Mouse (Mus musculus) lung, embryonic 14.5 days (tissue): ENCODE measurements at regions not wholly inside any gene's neighbourhood (a gene's known extent, or its start where the extent isn't known, plus 50 kb on each side); places are given as distances from the start of the nearest gene placed in this dataset.

ENCODE experiments used
- ATAC-seq: fragments of 200-750 bp; cut with Nextera tagmentation; 2 replicates; pipeline ENCODE4 v1.8.0; 2017; ENCODE audit warnings: mild to moderate bottlenecking, moderate TSS enrichment, moderate library complexity; ENCODE audit not compliant: insufficient read depth
- DNase-seq: peaks from one replicate; pipeline ENCODE4 v3.0.0-alpha.2; 2015
- H3K27ac ChIP-seq: fragments of 300-500 bp; sonication (generic); 2 replicates; pipeline ENCODE4 v1.5.1; 2014; ENCODE audit warnings: low read depth, mild to moderate bottlenecking, moderate library complexity
- H3K27me3 ChIP-seq: fragments of 300-500 bp; sonication (generic); 2 replicates; pipeline ENCODE4 v1.6.1; 2014; ENCODE audit warnings: low read length, control low read depth; ENCODE audit not compliant: insufficient read depth
- H3K36me3 ChIP-seq: fragments of 300-500 bp; sonication (generic); 2 replicates; pipeline ENCODE4 v1.6.1; 2014; ENCODE audit warnings: control low read depth; ENCODE audit not compliant: insufficient read depth
- H3K4me1 ChIP-seq: fragments of 300-500 bp; sonication (generic); 2 replicates; pipeline ENCODE4 v1.6.1; 2014; ENCODE audit warnings: antibody characterized with exemption, control low read depth; ENCODE audit not compliant: insufficient read depth
- H3K4me2 ChIP-seq: fragments of 300-500 bp; sonication (generic); 2 replicates; pipeline ENCODE4 v1.6.1; 2014; ENCODE audit warnings: mild to moderate bottlenecking
- H3K4me3 ChIP-seq: fragments of 300-500 bp; sonication (generic); 2 replicates; pipeline ENCODE4 v1.5.1; 2014; ENCODE audit warnings: low read depth, low read length
- H3K9ac ChIP-seq: fragments of 300-500 bp; sonication (generic); 2 replicates; pipeline ENCODE4 v1.6.1; 2014
- H3K9me3 ChIP-seq: fragments of 300-500 bp; sonication (generic); 2 replicates; pipeline ENCODE4 v1.6.1; 2016; ENCODE audit warnings: low read depth, low read length, control low read depth
- CTCF ChIP-seq: IDR thresholded peaks from 2 replicates; pipeline ENCODE4 v1.5.1; 2016; ENCODE audit warnings: antibody characterized with exemption, low read depth
- WGBS: fragments of 180-500 bp; shearing (Covaris S2); extraction: QIAGEN DNeasy Blood & Tissue Kit; methylation state at CpG from one replicate; pipeline ENCODE4 v1.1.7; 2014; 5-methylcytosine and 5-hydroxymethylcytosine counted together

- no peak for TF ChIP-seq CTCF
- Histone ChIP-seq H3K36me3 (no peaks in the 10 kb centered on the region), H3K4me2 (no peak overlapping the region), H3K27ac (no peak overlapping the region), H3K4me3 (no peak overlapping the region), H3K9ac (no peak overlapping the region), H3K9me3 (no peaks in the 10 kb centered on the region), H3K4me1 (peaks cover 4% of the 10 kb centered on the region; the same call in 1 of the 2 replicates), H3K27me3 (no peaks in the 10 kb centered on the region)
- no peak for ATAC-seq
- DNase-seq, result no peak
Observed at GRCm38 (mm10) chr1:137840531-137840930, 335.0 kb downstream of the Ptprc start.

GRCm38 (mm10) chr1:137839703-137840102 is 335.8 kb downstream of the Ptprc start:
- ATAC-seq (peak; percentile 91), DNase-seq (peak; percentile 78)
- Histone ChIP-seq H3K9me3 (no peaks in the 10 kb centered on the region), H3K4me1 (peaks cover 4% of the 10 kb centered on the region; the same call in 1 of the 2 replicates), H3K4me2 (no peak overlapping the region), H3K9ac (no peak overlapping the region), H3K27ac (peak overlapping the region; percentile 65; the same call in 1 of the 2 replicates), H3K27me3 (no peaks in the 10 kb centered on the region), H3K36me3 (no peaks in the 10 kb centered on the region), H3K4me3 (no peak overlapping the region)
- WGBS, result 39% methylated on average over 5 of the region's 5 CpGs
- no peak for TF ChIP-seq CTCF

- no peak overlapping the region for H3K9ac ChIP-seq
- H3K27me3 ChIP-seq, result no peaks in the 10 kb centered on the region
- H3K4me2 ChIP-seq, result no peak overlapping the region
- WGBS, result 42% methylated on average over 2 of the region's 2 CpGs
- no peaks in the 10 kb centered on the region for H3K36me3 ChIP-seq
- TF ChIP-seq CTCF, result no peak
- H3K4me3 ChIP-seq, result no peak overlapping the region
- ATAC-seq, result peak; percentile 90; the same call in 1 of the 2 replicates
- peaks cover 4% of the 10 kb centered on the region; the same call in 1 of the 2 replicates for H3K4me1 ChIP-seq
- no peaks in the 10 kb centered on the region for H3K9me3 ChIP-seq
- H3K27ac ChIP-seq, result peak overlapping the region; percentile 65
- DNase-seq, result peak; percentile 54
Observed at GRCm38 (mm10) chr1:137839263-137839662, 336.2 kb downstream of the Ptprc start.

- ATAC-seq (no peak), DNase-seq (peak; percentile 3)
- Histone ChIP-seq H3K27ac (no peak overlapping the region), H3K27me3 (no peaks in the 10 kb centered on the region), H3K4me1 (peaks cover 4% of the 10 kb centered on the region; the same call in 1 of the 2 replicates), H3K4me2 (no peak overlapping the region), H3K4me3 (no peak overlapping the region), H3K9me3 (no peaks in the 10 kb centered on the region), H3K9ac (no peak overlapping the region), H3K36me3 (no peaks in the 10 kb centered on the region)
- 38% methylated on average over 8 of the region's 8 CpGs for WGBS
- TF ChIP-seq CTCF, result no peak
Observed at GRCm38 (mm10) chr1:137838357-137838756, 337.2 kb downstream of the Ptprc start.

GRCm38 (mm10) chr1:137833535-137833934 is 342.0 kb downstream of the Ptprc start:
- Histone ChIP-seq H3K4me3 (no peak overlapping the region), H3K27me3 (no peaks in the 10 kb centered on the region), H3K36me3 (no peaks in the 10 kb centered on the region), H3K9ac (no peak overlapping the region), H3K4me1 (no peaks in the 10 kb centered on the region), H3K27ac (no peak overlapping the region), H3K9me3 (no peaks in the 10 kb centered on the region), H3K4me2 (no peak overlapping the region)
- 68% methylated on average over 3 of the region's 3 CpGs for WGBS
- TF ChIP-seq CTCF, result no peak
- DNase-seq, result no peak
- ATAC-seq, result no peak

GRCm38 (mm10) chr1:137831284-137831683 is 344.2 kb downstream of the Ptprc start:
- DNase-seq, result no peak
- Histone ChIP-seq H3K4me2 (no peak overlapping the region), H3K9ac (no peak overlapping the region), H3K27ac (no peak overlapping the region), H3K36me3 (no peaks in the 10 kb centered on the region), H3K4me1 (no peaks in the 10 kb centered on the region), H3K27me3 (no peaks in the 10 kb centered on the region), H3K4me3 (no peak overlapping the region), H3K9me3 (no peaks in the 10 kb centered on the region)
- TF ChIP-seq CTCF, result no peak
- ATAC-seq, result no peak
- WGBS, result 61% methylated on average over 4 of the region's 4 CpGs

- no peaks in the 10 kb centered on the region for H3K4me1 ChIP-seq
- no peak overlapping the region for H3K27ac ChIP-seq
- no peak for TF ChIP-seq CTCF
- DNase-seq (peak; percentile 25), ATAC-seq (no peak; the same call in 1 of the 2 replicates)
- H3K9me3 ChIP-seq, result no peaks in the 10 kb centered on the region
- no peaks in the 10 kb centered on the region for H3K36me3 ChIP-seq
- no peak overlapping the region for H3K4me3 ChIP-seq
- no peak overlapping the region for H3K9ac ChIP-seq
- H3K27me3 ChIP-seq, result no peaks in the 10 kb centered on the region
- WGBS, result 62% methylated on average over 4 of the region's 4 CpGs
- H3K4me2 ChIP-seq, result no peak overlapping the region
Observed at GRCm38 (mm10) chr1:137827379-137827778, 348.1 kb downstream of the Ptprc start.
